Mouse (Mus musculus): Measurements from ENCODE around the gene Slc25a33. TPM values are rescaled to one million over a fixed set of nuclear protein-coding genes. Genes with fewer than 3 reads are reported as not detected.

Gene Slc25a33
- total and polyA plus RNA-seq, 2 experiments, result 12.7 to 14.3 TPM

GRCm38 (mm10) chr4:149789421-149790194 lies 15.5 kb upstream of the Slc25a33 start:
- no peak for TF ChIP-seq CTCF (IDR thresholded peaks at IDR 0.05; ENCODE audit: low read depth, low read length)
- TF ChIP-seq POLR2A (IDR thresholded peaks at IDR 0.05; ENCODE audit: extremely low read depth, insufficient read depth, low read length), result no peak
- H3K9ac ChIP-seq (ENCODE audit: low read depth, low read length), result no peak overlapping the region
- no peaks in the 10 kb centered on the region for H3K79me2 ChIP-seq (ENCODE audit: control insufficient read depth, insufficient read depth, low read length)
- peak overlapping the region; percentile 78 for H3K27ac ChIP-seq (replicated peaks; ENCODE audit: insufficient read depth, low read depth, low read length)
- no peaks in the 10 kb centered on the region for H3K27me3 ChIP-seq (ENCODE audit: control insufficient read depth, insufficient read depth, low read length)
- H3K4me3 ChIP-seq (ENCODE audit: insufficient read depth, low read depth, low read length), result no peak overlapping the region
- no peaks in the 10 kb centered on the region for H3K36me3 ChIP-seq (ENCODE audit: control insufficient read depth, insufficient read depth, low read length)
- DNase-seq (ENCODE audit: extremely low read depth, low read depth, low spot score), result peak; percentile 93
- 41% methylated on average over 13 of the region's 13 CpGs for WGBS
- H3K4me1 ChIP-seq (ENCODE audit: control insufficient read depth, insufficient read depth, low read length), result peaks cover 30% of the 10 kb centered on the region

- TF ChIP-seq POLR2A (IDR thresholded peaks at IDR 0.05; ENCODE audit: extremely low read depth, insufficient read depth, low read length) (no peak), CTCF (IDR thresholded peaks at IDR 0.05; ENCODE audit: low read depth, low read length) (no peak)
- no peak overlapping the region for H3K9ac ChIP-seq (ENCODE audit: low read depth, low read length)
- H3K4me3 ChIP-seq (ENCODE audit: insufficient read depth, low read depth, low read length), result no peak overlapping the region
- no peak for DNase-seq (ENCODE audit: extremely low read depth, low read depth, low spot score)
- no peaks in the 10 kb centered on the region for H3K36me3 ChIP-seq (ENCODE audit: control insufficient read depth, insufficient read depth, low read length)
- H3K27ac ChIP-seq (replicated peaks; ENCODE audit: insufficient read depth, low read depth, low read length), result peak overlapping the region; percentile 28
- H3K27me3 ChIP-seq (ENCODE audit: control insufficient read depth, insufficient read depth, low read length), result no peaks in the 10 kb centered on the region
- 93% methylated on average over 5 of the region's 5 CpGs for WGBS
- no peaks in the 10 kb centered on the region for H3K79me2 ChIP-seq (ENCODE audit: control insufficient read depth, insufficient read depth, low read length)
- peaks cover 20% of the 10 kb centered on the region for H3K4me1 ChIP-seq (ENCODE audit: control insufficient read depth, insufficient read depth, low read length)
Observed at GRCm38 (mm10) chr4:149784901-149785300, 10.8 kb upstream of the Slc25a33 start.

DNA sequence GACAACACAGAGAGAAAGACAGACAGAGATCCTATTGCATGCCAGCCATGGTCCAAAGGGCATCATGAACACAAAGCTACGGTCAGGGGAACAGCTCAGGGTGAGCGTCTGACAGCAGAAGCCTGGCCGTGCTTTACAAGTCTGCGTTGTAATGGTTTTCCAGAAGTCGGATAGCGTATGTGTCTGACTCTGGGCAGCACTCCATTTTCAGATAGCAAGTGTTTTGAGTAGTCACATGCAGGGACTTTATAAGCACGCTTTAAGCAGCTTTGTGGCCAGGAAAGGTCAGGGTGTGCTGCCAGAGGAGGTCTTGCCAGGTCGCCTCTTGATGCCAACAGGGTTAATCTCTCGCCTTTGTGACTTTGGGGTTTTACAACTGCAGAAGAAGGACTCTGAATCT lies 10.3 kb upstream of the Slc25a33 start:
- WGBS, result 18% methylated on average over 9 of the region's 9 CpGs
- Histone ChIP-seq H3K4me1 (ENCODE audit: control insufficient read depth, insufficient read depth, low read length) (peaks cover 16% of the 10 kb centered on the region), H3K9ac (ENCODE audit: low read depth, low read length) (peak overlapping the region; percentile 4; the same call in 1 of the 2 replicates), H3K27ac (replicated peaks; ENCODE audit: insufficient read depth, low read depth, low read length) (peak overlapping the region; percentile 28), H3K4me3 (ENCODE audit: insufficient read depth, low read depth, low read length) (no peak overlapping the region), H3K79me2 (ENCODE audit: control insufficient read depth, insufficient read depth, low read length) (no peaks in the 10 kb centered on the region), H3K27me3 (ENCODE audit: control insufficient read depth, insufficient read depth, low read length) (no peaks in the 10 kb centered on the region), H3K36me3 (ENCODE audit: control insufficient read depth, insufficient read depth, low read length) (no peaks in the 10 kb centered on the region)
- TF ChIP-seq CTCF (IDR thresholded peaks at IDR 0.05; ENCODE audit: low read depth, low read length) (no peak), POLR2A (IDR thresholded peaks at IDR 0.05; ENCODE audit: extremely low read depth, insufficient read depth, low read length) (no peak)
- peak; percentile 81 for DNase-seq (ENCODE audit: extremely low read depth, low read depth, low spot score)

DNA sequence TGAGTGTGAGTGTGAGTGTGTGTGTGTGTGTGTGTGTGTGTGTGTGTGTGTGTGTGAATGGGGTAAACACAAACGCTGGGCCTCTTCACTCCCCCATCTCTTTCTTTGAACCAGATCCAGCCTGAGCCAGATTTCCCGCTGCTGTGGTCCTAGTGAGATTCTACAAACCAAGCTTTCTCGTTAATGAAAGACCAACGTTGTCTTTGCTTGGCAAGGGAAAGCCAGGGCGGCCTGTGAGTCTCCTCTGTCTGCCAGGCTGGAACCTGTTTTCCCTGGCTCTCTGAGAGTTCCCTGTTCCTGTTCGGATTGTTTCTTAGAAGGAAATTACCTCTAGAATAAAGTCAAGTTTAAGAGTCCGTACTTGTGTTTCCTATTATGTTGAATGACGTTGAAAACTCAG lies 8.9 kb upstream of the Slc25a33 start:
- no peak for DNase-seq (ENCODE audit: extremely low read depth, low read depth, low spot score)
- 57% methylated on average over 8 of the region's 8 CpGs for WGBS
- Histone ChIP-seq H3K36me3 (ENCODE audit: control insufficient read depth, insufficient read depth, low read length) (no peaks in the 10 kb centered on the region), H3K27me3 (ENCODE audit: control insufficient read depth, insufficient read depth, low read length) (no peaks in the 10 kb centered on the region), H3K79me2 (ENCODE audit: control insufficient read depth, insufficient read depth, low read length) (no peaks in the 10 kb centered on the region), H3K4me3 (ENCODE audit: insufficient read depth, low read depth, low read length) (no peak overlapping the region), H3K4me1 (ENCODE audit: control insufficient read depth, insufficient read depth, low read length) (peaks cover 14% of the 10 kb centered on the region), H3K9ac (ENCODE audit: low read depth, low read length) (no peak overlapping the region), H3K27ac (replicated peaks; ENCODE audit: insufficient read depth, low read depth, low read length) (no peak overlapping the region)
- TF ChIP-seq CTCF (IDR thresholded peaks at IDR 0.05; ENCODE audit: low read depth, low read length) (no peak), POLR2A (IDR thresholded peaks at IDR 0.05; ENCODE audit: extremely low read depth, insufficient read depth, low read length) (no peak)

DNA sequence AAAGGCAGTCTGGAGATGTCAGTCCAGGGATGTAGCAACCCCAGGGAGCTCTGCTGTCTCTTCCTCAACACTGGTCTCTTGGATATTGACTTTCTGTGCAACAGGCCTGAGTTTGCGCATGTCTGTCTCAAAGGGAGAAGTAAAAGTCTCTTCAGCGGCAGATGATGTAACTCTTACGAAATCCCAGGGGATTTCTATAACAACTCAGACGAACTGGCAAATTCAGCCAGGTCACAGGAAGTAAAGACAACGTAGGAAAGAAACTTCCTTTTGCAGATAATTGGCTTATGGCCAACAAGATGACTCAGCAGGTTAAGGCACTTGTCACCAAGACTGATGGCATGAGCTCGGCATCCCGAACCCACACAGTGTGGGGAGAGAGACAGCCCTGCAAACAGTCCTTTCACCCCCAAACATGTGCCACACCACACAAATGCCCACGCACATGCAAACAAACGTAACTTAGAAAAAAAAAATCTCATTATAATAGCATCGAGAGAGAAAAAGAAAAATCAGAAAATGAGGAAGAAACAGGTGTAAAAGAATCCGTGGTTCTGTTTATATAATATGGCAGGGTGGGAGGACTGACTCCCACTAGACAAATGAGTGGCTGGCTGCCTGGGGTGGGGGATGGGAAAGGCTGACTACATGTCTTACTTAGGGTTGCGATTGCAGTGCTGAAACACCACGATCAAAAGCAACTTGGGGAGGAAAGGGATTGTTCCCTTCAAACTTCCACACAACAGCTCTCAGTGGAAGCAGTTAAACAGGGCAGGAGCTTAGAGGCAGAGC lies 6.7 kb upstream of the Slc25a33 start:
- Histone ChIP-seq H3K4me1 (ENCODE audit: control insufficient read depth, insufficient read depth, low read length) (peaks cover 31% of the 10 kb centered on the region), H3K9ac (ENCODE audit: low read depth, low read length) (no peak overlapping the region), H3K27me3 (ENCODE audit: control insufficient read depth, insufficient read depth, low read length) (no peaks in the 10 kb centered on the region), H3K36me3 (ENCODE audit: control insufficient read depth, insufficient read depth, low read length) (no peaks in the 10 kb centered on the region), H3K79me2 (ENCODE audit: control insufficient read depth, insufficient read depth, low read length) (no peaks in the 10 kb centered on the region), H3K27ac (replicated peaks; ENCODE audit: insufficient read depth, low read depth, low read length) (peak overlapping the region; percentile 61), H3K4me3 (ENCODE audit: insufficient read depth, low read depth, low read length) (no peak overlapping the region)
- DNase-seq (ENCODE audit: extremely low read depth, low read depth, low spot score), result peak; percentile 94
- TF ChIP-seq CTCF (IDR thresholded peaks at IDR 0.05; ENCODE audit: low read depth, low read length) (no peak), POLR2A (IDR thresholded peaks at IDR 0.05; ENCODE audit: extremely low read depth, insufficient read depth, low read length) (no peak)
- 15% methylated on average over 13 of the region's 13 CpGs for WGBS
